Mouse (Mus musculus) midbrain, embryonic 14.5 days (tissue): ENCODE data around the gene Ptpn23. TPM values are rescaled to one million over a fixed set of nuclear protein-coding genes. Genes with fewer than 3 reads are reported as not detected.

ENCODE experiments used
- ATAC-seq: fragments of 200-750 bp; cut with Nextera tagmentation; 2 replicates; pipeline ENCODE4 v1.8.0; 2017; ENCODE audit warnings: moderate number of reproducible peaks, moderate library complexity; ENCODE audit not compliant: low FRiP score, low TSS enrichment
- DNase-seq: peaks from one replicate; pipeline ENCODE4 v3.0.0-alpha.2; 2015
- H3K27ac ChIP-seq: fragments of 300-500 bp; sonication (generic); replicated peaks from 2 replicates; pipeline ENCODE4 v1.5.1; 2014; ENCODE audit warnings: mild to moderate bottlenecking, low read depth, low read length, moderate library complexity
- H3K27me3 ChIP-seq: fragments of 300-500 bp; sonication (generic); 2 replicates; pipeline ENCODE4 v1.6.1; 2014; ENCODE audit warnings: low read length, control low read depth, mixed read lengths; ENCODE audit not compliant: control insufficient read depth, insufficient read depth
- H3K36me3 ChIP-seq: fragments of 300-500 bp; sonication (generic); 2 replicates; pipeline ENCODE4 v1.6.1; 2014; ENCODE audit warnings: low read length, control low read depth; ENCODE audit not compliant: control insufficient read depth, insufficient read depth
- H3K4me1 ChIP-seq: fragments of 300-500 bp; sonication (generic); 2 replicates; pipeline ENCODE4 v1.6.1; 2014; ENCODE audit warnings: mild to moderate bottlenecking, antibody characterized with exemption, low read length, control low read depth; ENCODE audit not compliant: control insufficient read depth, insufficient read depth
- H3K4me2 ChIP-seq: fragments of 300-500 bp; sonication (generic); 2 replicates; pipeline ENCODE4 v1.6.1; 2014; ENCODE audit warnings: mild to moderate bottlenecking, low read length, moderate library complexity
- H3K4me3 ChIP-seq: fragments of 300-500 bp; sonication (generic); replicated peaks from 2 replicates; pipeline ENCODE4 v1.5.1; 2014; ENCODE audit warnings: low read depth, low read length
- H3K9ac ChIP-seq: fragments of 300-500 bp; sonication (generic); replicated peaks from 2 replicates; pipeline ENCODE4 v1.6.1; 2014; ENCODE audit warnings: mild to moderate bottlenecking, low read length, moderate library complexity
- H3K9me3 ChIP-seq: fragments of 300-500 bp; sonication (generic); 2 replicates; pipeline ENCODE4 v1.6.1; 2016; ENCODE audit warnings: low read length, control low read depth, mixed read lengths; ENCODE audit not compliant: control insufficient read depth
- WGBS: fragments of 180-500 bp; shearing (Covaris S2); extraction: QIAGEN DNeasy Blood & Tissue Kit; methylation state at CpG from one replicate; pipeline ENCODE4 v1.1.7; 2014; 5-methylcytosine and 5-hydroxymethylcytosine counted together
- polyA plus RNA-seq: library from polyadenylated mRNA; unstranded; fragments of >200 nt; fragmentation: Nextera tagmentation; extraction: Ambion mirVana; gene quantifications from 2 replicates; pipeline ENCODE4 v1.2.1, GENCODE M21; 2014

The Ptpn23 gene
- polyA plus RNA-seq, 1 experiment from 2014 or later: 22.1 TPM

DNA sequence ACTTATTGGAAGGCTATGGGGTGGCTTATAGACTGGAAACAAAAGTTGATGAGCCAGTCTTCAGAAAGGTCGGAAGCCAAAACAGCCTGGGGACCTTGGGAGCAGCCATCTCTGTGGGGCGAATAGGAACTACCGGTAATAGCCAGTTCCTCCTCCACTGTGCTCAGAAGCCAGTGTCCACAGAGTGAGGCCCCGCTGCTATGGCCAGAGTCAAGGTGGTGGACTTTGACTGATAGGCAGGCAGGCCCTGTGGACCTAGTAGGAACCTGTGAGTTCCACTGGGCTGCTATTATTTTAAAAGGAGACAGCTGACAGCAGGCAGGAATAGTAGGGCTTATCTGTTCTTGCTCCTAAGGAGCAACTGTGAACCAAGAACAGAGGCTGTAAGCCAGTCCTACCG lies 57.4 kb downstream of the Ptpn23 start:
- Histone ChIP-seq H3K9me3 (no peaks in the 10 kb centered on the region), H3K4me1 (no peaks in the 10 kb centered on the region), H3K4me3 (no peak overlapping the region), H3K27ac (no peak overlapping the region), H3K27me3 (no peaks in the 10 kb centered on the region), H3K9ac (no peak overlapping the region), H3K4me2 (no peak overlapping the region), H3K36me3 (peaks cover 13% of the 10 kb centered on the region)
- ATAC-seq (no peak), DNase-seq (no peak)
- 95% methylated on average over 5 of the region's 5 CpGs for WGBS

DNA sequence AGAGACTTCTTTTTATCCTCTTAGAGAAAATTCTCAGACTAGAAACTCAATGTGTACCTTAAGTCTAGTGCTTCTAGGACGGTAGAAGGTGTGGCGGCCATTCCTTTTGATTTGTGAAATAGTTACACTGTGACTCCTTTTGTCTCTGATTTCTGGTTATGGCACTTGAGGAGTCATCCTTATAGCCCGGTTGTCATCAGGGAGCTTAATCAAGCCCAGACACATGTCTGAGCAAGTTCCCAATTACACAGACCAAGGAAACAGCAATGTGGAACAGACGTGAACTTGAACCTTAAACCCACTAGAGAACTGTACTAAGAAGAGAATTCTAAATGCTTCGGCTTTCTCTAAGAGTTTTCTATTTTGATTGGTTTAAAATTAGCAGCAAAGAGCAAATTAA lies 57.8 kb downstream of the Ptpn23 start:
- H3K27me3 ChIP-seq: no peaks in the 10 kb centered on the region
- H3K4me1 ChIP-seq: no peaks in the 10 kb centered on the region
- H3K4me3 ChIP-seq: no peak overlapping the region
- WGBS: 94% methylated on average over 5 of the region's 5 CpGs
- peaks cover 12% of the 10 kb centered on the region for H3K36me3 ChIP-seq
- no peak overlapping the region for H3K9ac ChIP-seq
- H3K4me2 ChIP-seq: no peak overlapping the region
- H3K9me3 ChIP-seq: no peaks in the 10 kb centered on the region
- no peak for DNase-seq
- ATAC-seq: no peak
- H3K27ac ChIP-seq: no peak overlapping the region

DNA sequence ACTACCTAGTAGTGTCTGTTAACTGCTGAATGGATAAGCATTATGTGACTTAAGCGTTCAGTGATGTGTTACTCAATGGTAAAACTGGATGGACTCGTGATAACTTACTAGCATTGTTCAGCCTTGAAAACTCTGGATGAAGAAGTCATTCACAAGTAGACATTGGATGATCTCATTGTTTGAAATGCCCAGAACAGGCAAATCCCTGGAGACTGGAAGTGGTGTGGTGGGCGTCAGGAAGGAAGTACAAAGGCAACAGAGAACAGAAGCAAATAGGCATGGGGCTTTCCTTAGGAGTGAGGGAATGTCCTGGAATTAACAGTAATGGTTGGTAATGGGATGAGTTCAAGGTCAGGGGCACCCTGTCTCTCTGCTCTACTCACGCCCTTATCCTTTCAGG lies 59.1 kb downstream of the Ptpn23 start:
- H3K9me3 ChIP-seq: no peaks in the 10 kb centered on the region
- no peak overlapping the region for H3K27ac ChIP-seq
- H3K27me3 ChIP-seq: no peaks in the 10 kb centered on the region
- H3K4me3 ChIP-seq: no peak overlapping the region
- H3K4me1 ChIP-seq: no peaks in the 10 kb centered on the region
- WGBS: 77% methylated on average over 4 of the region's 4 CpGs
- DNase-seq: no peak
- ATAC-seq: no peak
- H3K36me3 ChIP-seq: peaks cover 3% of the 10 kb centered on the region; the same call in 1 of the 2 replicates
- H3K9ac ChIP-seq: no peak overlapping the region
- H3K4me2 ChIP-seq: no peak overlapping the region

DNA sequence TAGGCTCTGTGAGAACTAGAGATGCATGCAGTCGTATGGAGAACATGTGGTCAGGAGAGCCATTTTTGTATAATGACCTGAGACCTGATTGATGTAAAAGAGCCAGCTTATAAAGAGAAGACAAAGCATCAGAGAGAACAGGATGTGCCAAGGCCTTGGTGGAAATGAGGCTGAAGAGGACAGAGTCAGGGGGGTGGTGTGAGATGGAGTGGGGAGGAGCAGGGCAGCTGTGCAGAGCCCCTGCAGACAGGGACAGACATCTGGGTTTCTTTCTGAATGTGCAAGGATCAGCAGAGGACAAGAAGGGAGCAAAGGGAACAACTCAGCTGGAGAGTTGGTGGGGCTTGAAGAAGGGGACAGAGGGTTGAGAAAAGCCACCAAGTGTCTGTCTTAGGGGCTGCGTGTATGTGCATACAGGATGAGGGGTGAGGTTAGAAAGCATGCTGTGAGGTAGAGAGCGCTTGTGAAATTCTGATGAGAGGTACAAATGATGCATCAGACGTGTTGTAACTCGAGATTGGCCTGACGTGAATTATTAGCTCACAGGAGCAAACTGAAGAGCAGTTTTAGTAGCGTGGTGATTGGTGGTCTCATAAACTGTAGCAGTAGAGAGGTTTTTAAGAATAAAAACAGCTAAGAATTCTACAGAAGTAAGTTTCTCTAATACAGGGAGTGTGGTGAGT lies 62.8 kb downstream of the Ptpn23 start:
- Histone ChIP-seq H3K9ac (no peak overlapping the region), H3K4me3 (no peak overlapping the region), H3K4me2 (no peak overlapping the region), H3K9me3 (no peaks in the 10 kb centered on the region), H3K36me3 (no peaks in the 10 kb centered on the region), H3K27me3 (no peaks in the 10 kb centered on the region), H3K27ac (no peak overlapping the region), H3K4me1 (no peaks in the 10 kb centered on the region)
- DNase-seq (no peak), ATAC-seq (no peak)
- 81% methylated on average over 7 of the region's 7 CpGs for WGBS

DNA sequence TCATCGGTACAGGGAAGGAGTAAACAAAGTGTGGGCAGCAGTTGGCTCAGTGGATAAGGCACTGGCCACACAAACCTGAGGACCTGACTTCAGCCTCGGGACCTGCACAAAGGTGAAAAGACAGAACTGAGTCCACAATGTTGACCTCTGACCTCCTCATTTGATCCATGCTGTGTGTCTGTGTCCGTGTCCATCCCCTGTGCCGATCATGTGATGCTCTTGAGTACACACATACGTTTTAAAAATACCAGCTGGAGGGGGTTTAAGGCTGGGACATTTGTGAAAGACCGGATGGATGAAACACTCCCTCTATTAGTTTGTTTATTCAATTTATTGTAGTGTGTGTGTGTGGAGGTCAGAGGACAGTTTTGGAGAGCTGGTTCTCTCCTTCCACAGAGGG lies 64.2 kb downstream of the Ptpn23 start:
- DNase-seq (no peak), ATAC-seq (no peak)
- Histone ChIP-seq H3K4me2 (no peak overlapping the region), H3K9ac (no peak overlapping the region), H3K36me3 (no peaks in the 10 kb centered on the region), H3K4me1 (no peaks in the 10 kb centered on the region), H3K9me3 (no peaks in the 10 kb centered on the region), H3K27ac (no peak overlapping the region), H3K4me3 (no peak overlapping the region), H3K27me3 (no peaks in the 10 kb centered on the region)
- 61% methylated on average over 6 of the region's 6 CpGs for WGBS

DNA sequence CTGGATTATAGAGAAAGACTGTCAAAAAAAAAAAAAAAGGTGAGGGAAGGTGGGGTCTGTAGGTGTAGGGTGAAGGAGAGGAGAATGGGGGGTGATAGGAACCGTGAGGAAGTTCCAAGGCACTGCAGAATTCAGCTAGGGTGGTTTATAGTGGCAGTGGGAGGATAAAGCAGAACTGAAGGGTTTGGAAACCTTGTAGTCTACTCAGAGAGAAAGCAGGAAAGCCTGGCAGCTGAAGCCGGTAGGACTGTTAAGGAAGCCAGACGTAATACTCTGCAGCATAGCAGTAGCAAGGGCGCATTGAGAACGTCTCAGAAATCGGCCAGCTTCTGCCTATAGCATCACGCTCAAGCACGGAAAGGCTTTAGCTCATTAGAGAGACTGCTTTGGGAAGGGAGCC lies 66.0 kb downstream of the Ptpn23 start:
- no peak overlapping the region for H3K27ac ChIP-seq
- ATAC-seq: no peak
- no peak overlapping the region for H3K9ac ChIP-seq
- H3K4me3 ChIP-seq: no peak overlapping the region
- no peaks in the 10 kb centered on the region for H3K9me3 ChIP-seq
- WGBS: 88% methylated on average over 8 of the region's 8 CpGs
- no peaks in the 10 kb centered on the region for H3K27me3 ChIP-seq
- DNase-seq: no peak
- H3K4me1 ChIP-seq: no peaks in the 10 kb centered on the region
- H3K36me3 ChIP-seq: no peaks in the 10 kb centered on the region
- H3K4me2 ChIP-seq: no peak overlapping the region

DNA sequence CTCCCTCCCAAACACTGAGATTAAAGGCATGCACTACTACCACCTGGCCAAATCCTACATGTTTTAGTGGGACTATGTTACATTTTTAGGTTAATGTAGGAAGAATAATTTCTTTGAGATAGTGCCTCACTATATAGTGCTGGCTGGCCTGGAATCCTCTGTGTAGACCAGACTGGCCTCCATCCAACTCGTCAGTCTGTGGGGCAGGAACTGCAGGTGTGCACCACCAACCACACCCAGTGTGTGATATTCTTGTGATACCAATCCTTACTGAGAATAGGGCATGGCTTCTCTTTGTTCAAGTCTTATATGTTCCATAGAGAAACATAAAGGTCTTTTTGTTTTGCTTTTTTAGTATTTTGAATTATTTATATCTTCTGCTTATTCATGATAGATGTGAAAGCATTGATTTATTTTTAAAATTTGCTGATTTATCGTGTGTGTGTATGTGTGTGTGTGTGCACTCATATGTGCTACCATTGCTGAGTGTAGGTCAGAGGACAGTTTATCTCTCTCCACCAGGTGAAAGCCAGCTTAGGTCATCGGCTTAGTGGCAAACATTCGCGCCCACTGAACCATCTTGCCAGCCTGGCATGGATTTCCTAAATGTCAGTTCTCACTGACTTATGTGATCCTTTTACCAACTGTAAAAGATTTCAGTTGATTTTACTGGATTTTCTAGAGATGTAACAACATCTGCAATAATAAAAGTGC lies 67.8 kb downstream of the Ptpn23 start:
- no peak for ATAC-seq
- no peak overlapping the region for H3K27ac ChIP-seq
- 90% methylated on average over 5 of the region's 5 CpGs for WGBS

More for the DNA sequence above, 67.8 kb downstream of the Ptpn23 start:
- no peak overlapping the region for H3K4me3 ChIP-seq
- no peak overlapping the region for H3K9ac ChIP-seq
- DNase-seq: no peak
- H3K4me2 ChIP-seq: no peak overlapping the region
- no peaks in the 10 kb centered on the region for H3K27me3 ChIP-seq
- no peaks in the 10 kb centered on the region for H3K4me1 ChIP-seq
- H3K36me3 ChIP-seq: no peaks in the 10 kb centered on the region
- no peaks in the 10 kb centered on the region for H3K9me3 ChIP-seq
